ENCODE assay signal across 26 mouse cellular contexts in the genomic region with DNA sequence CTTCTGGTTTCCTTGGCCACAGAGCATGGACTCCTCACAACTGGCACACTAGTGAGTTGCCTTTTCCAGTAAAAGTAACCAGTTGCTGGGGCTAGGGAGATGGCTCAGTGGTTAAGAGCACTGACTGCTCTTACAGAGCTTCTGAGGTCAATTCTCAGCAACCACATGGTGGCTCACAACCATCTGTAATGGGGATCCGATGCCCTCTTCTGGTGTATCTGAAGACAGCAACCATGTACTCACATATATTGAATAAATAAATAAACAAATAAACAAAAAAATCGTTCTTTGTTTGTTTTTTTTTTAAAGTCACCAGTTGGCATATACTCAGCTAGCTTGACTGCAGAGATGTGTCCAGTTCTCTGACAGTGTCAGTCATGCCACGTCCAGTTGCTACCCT. TPM values are rescaled to one million over a fixed set of nuclear protein-coding genes. Genes with fewer than 3 reads are reported as not detected.
A peak's percentile ranks its signal among the peaks of the same experiment; 100 is the strongest.
DNase-seq lines count a peak whose midpoint lies in the region; ATAC-seq and TF ChIP-seq lines count a peak whose summit lies in the region.
"Had no signal": no experiment of that assay in that cellular context is flagged by ENCODE, and none has a peak within 500 bp of the region (broad histone marks: within the 10 kb centered on the region; RNA-seq: fewer than 3 reads in every experiment).

No protein-coding gene starts in this region.

- H3K4me3 ChIP-seq in heart, adult 2 months: no peak overlapping the region
- no peak overlapping the region for H3K4me3 ChIP-seq in liver, postnatal 0 days (ENCODE audit: low read depth, low read length)
- no peak overlapping the region for H3K4me3 ChIP-seq in liver, embryonic 11.5 days (ENCODE audit: low read depth, low read length)
- H3K4me3 ChIP-seq: embryonic facial prominence, embryonic 13.5 days; forebrain, embryonic 12.5 days; heart, embryonic 12.5 days; hindbrain, embryonic 15.5 days had no signal

- H3K27ac ChIP-seq in heart, adult 2 months: no peak overlapping the region
- no peak overlapping the region for H3K27ac ChIP-seq in liver, postnatal 0 days (ENCODE audit: low read depth)
- no peak overlapping the region for H3K27ac ChIP-seq in liver, embryonic 11.5 days (ENCODE audit: low read depth, low read length)
- H3K27ac ChIP-seq: embryonic facial prominence, embryonic 13.5 days; forebrain, embryonic 12.5 days; hindbrain, embryonic 15.5 days had no signal

- no peaks in the 10 kb centered on the region for H3K9me3 ChIP-seq in liver, postnatal 0 days (ENCODE audit: low read length)
- no peaks in the 10 kb centered on the region for H3K9me3 ChIP-seq in liver, embryonic 11.5 days (ENCODE audit: control insufficient read depth, low read length)
- H3K9me3 ChIP-seq: embryonic facial prominence, embryonic 13.5 days; forebrain, embryonic 12.5 days; G1E; heart, embryonic 12.5 days; hindbrain, embryonic 15.5 days had no signal

- intact Hi-C loops in heart, adult 2 months (cut with DNase I): no loop called here
- intact Hi-C loops in heart, postnatal 10 days (cut with DNase I): no loop called here

- 67% methylated on average over 3 of the region's 3 CpGs for WGBS in heart, adult 2 months
- 62% methylated on average over 3 of the region's 3 CpGs for WGBS in liver, postnatal 0 days (ENCODE audit: insufficient replicate concordance)
- 65% methylated on average over 3 of the region's 3 CpGs for WGBS in liver, embryonic 11.5 days

- peaks cover 1% of the 10 kb centered on the region; the same call in 1 of the 2 replicates for H3K4me1 ChIP-seq in heart, adult 2 months (ENCODE audit: control insufficient read depth, insufficient read depth, low read length)
- peaks cover 7% of the 10 kb centered on the region for H3K4me1 ChIP-seq in liver, postnatal 0 days (ENCODE audit: insufficient read depth)
- no peaks in the 10 kb centered on the region for H3K4me1 ChIP-seq in liver, embryonic 11.5 days (replicated peaks; ENCODE audit: control insufficient read depth, insufficient read depth, low read length)
- H3K4me1 ChIP-seq: embryonic facial prominence, embryonic 13.5 days; forebrain, embryonic 12.5 days; hindbrain, embryonic 15.5 days had no signal

- ATAC-seq in liver, postnatal 0 days: no peak
- no peak for ATAC-seq in liver, embryonic 11.5 days (replicated peaks; ENCODE audit: low FRiP score)
- ATAC-seq: CD4-positive, CD25-positive, alpha-beta regulatory T cell, adult 4 months; forebrain, embryonic 16.5 days had no signal

- H3K9ac ChIP-seq in heart, adult 2 months (ENCODE audit: low read depth, low read length): no peak overlapping the region
- H3K9ac ChIP-seq in liver, postnatal 0 days (replicated peaks): no peak overlapping the region
- no peak overlapping the region for H3K9ac ChIP-seq in liver, embryonic 11.5 days (ENCODE audit: low read depth, low read length)
- H3K9ac ChIP-seq: embryonic facial prominence, embryonic 13.5 days; forebrain, embryonic 12.5 days; heart, embryonic 12.5 days; hindbrain, embryonic 15.5 days had no signal

- H3K36me3 ChIP-seq in heart, adult 2 months (ENCODE audit: control insufficient read depth, insufficient read depth, low read length): no peaks in the 10 kb centered on the region
- H3K36me3 ChIP-seq in liver, postnatal 0 days (replicated peaks; ENCODE audit: insufficient read depth, low read length): no peaks in the 10 kb centered on the region
- H3K36me3 ChIP-seq in liver, embryonic 11.5 days (ENCODE audit: control insufficient read depth, insufficient read depth, low read length): no peaks in the 10 kb centered on the region
- H3K36me3 ChIP-seq: embryonic facial prominence, embryonic 13.5 days; forebrain, embryonic 12.5 days; G1E; heart, embryonic 12.5 days; hindbrain, embryonic 15.5 days had no signal

- H3K27me3 ChIP-seq in heart, adult 2 months (ENCODE audit: control insufficient read depth, insufficient read depth, low read length): no peaks in the 10 kb centered on the region
- H3K27me3 ChIP-seq in liver, postnatal 0 days (ENCODE audit: insufficient read depth, low read length): no peaks in the 10 kb centered on the region
- no peaks in the 10 kb centered on the region for H3K27me3 ChIP-seq in liver, embryonic 11.5 days (replicated peaks; ENCODE audit: control insufficient read depth, insufficient read depth, low read length)
- H3K27me3 ChIP-seq: embryonic facial prominence, embryonic 13.5 days; forebrain, embryonic 12.5 days; heart, embryonic 12.5 days; hindbrain, embryonic 15.5 days had no signal

- no peak overlapping the region for H3K4me2 ChIP-seq in liver, postnatal 0 days (ENCODE audit: low read depth, low read length)
- no peak overlapping the region for H3K4me2 ChIP-seq in liver, embryonic 11.5 days
- H3K4me2 ChIP-seq: embryonic facial prominence, embryonic 13.5 days; forebrain, embryonic 12.5 days; heart, embryonic 12.5 days; hindbrain, embryonic 15.5 days had no signal

- TF ChIP-seq POLR2A in heart, adult 2 months (IDR thresholded peaks at IDR 0.05; ENCODE audit: insufficient read depth, low read depth, low read length): no peak

- peak; percentile 13; the same call in 1 of the 2 replicates for TF ChIP-seq CTCF in heart, adult 2 months (IDR thresholded peaks at IDR 0.05)
- 0 out of 2 replicates have a peak, but pooled peaks have one; percentile 11 for TF ChIP-seq CTCF in liver, postnatal 0 days (IDR thresholded peaks at IDR 0.05; ENCODE audit: low read depth)

- no peak for DNase-seq in heart, adult 2 months
- DNase-seq in heart, postnatal 10 days: no peak
- no peak for DNase-seq in liver, postnatal 0 days
- DNase-seq in liver, embryonic 11.5 days (ENCODE audit: low spot score): no peak
- DNase-seq in R1 (ENCODE audit: low read depth, low spot score): peak; percentile 18
- DNase-seq in spleen, adult 18-20 months: no peak
- DNase-seq in MN1 (ENCODE audit: low spot score): no peak
- DNase-seq: adrenal gland, postnatal 10 days; B cell, adult 2 months; cerebellum, adult 11-12 months; cerebellum, adult 9-10 months; cerebellum, postnatal 25 days; gastrocnemius, postnatal 10 days; heart, adult 18-20 months; heart, postnatal 36 days had no signal

- no peak for TF ChIP-seq EP300 in heart, adult 2 months (IDR thresholded peaks at IDR 0.05; ENCODE audit: insufficient read depth, low read depth, low read length)
- no peak for TF ChIP-seq EP300 in liver, postnatal 0 days (IDR thresholded peaks at IDR 0.05; ENCODE audit: low read depth)

- H3K79me2 ChIP-seq in heart, adult 2 months (replicated peaks; ENCODE audit: control insufficient read depth, insufficient read depth, low read length): no peaks in the 10 kb centered on the region

RNA-seq across cellular contexts. Expression of a gene that starts 1.7 kb away (rescaled TPM):
- total RNA-seq in heart, adult 2 months (2021): not detected
- not detected in 2 replicates for polyA plus RNA-seq in heart, adult 2 months (2012; rRNA removed)
- total RNA-seq in heart, postnatal 10 days (2021): not detected
- 0.15 TPM in 1 of 2 replicates, not detected in the other for polyA plus RNA-seq in liver, postnatal 0 days (2015; fragmentation: Nextera tagmentation; extraction: Ambion mirVana)
- polyA plus RNA-seq in liver, embryonic 11.5 days (2014; fragmentation: Nextera tagmentation; extraction: Ambion mirVana): not detected in 2 replicates
- total RNA-seq: gastrocnemius, postnatal 10 days; gastrocnemius, postnatal 4 days; heart, adult 18-20 months; heart, postnatal 36 days had no signal
- polyA plus RNA-seq: cortical plate, adult 2 months; embryonic facial prominence, embryonic 13.5 days; forebrain, embryonic 12.5 days; forebrain, embryonic 16.5 days; frontal cortex, adult 2 months; G1E; heart, embryonic 12.5 days; hindbrain, embryonic 11.5 days; hindbrain, embryonic 15.5 days had no signal

RNA-seq across cellular contexts. Expression of a gene that starts 53.6 kb away (rescaled TPM):
- total RNA-seq in heart, adult 2 months (2021): 1 to 10 TPM; 1.7 to 2.1 TPM
- polyA plus RNA-seq in heart, adult 2 months (2012; rRNA removed): 0.44 and 0.59 TPM in 2 replicates
- total RNA-seq in heart, postnatal 10 days (2021): 1 to 10 TPM in 1 of 2 experiments, under 1 TPM in 1; 0.53 to 1.5 TPM
- 0.63 and 1.0 TPM in 2 replicates for polyA plus RNA-seq in liver, postnatal 0 days (2015; fragmentation: Nextera tagmentation; extraction: Ambion mirVana)
- 0.38 and 0.66 TPM in 2 replicates for polyA plus RNA-seq in liver, embryonic 11.5 days (2014; fragmentation: Nextera tagmentation; extraction: Ambion mirVana)
- polyA plus RNA-seq: forebrain, embryonic 16.5 days; G1E; heart, embryonic 12.5 days; hindbrain, embryonic 11.5 days had no signal
